Mouse (Mus musculus): ENCODE data around the gene Sema7a.

DNA sequence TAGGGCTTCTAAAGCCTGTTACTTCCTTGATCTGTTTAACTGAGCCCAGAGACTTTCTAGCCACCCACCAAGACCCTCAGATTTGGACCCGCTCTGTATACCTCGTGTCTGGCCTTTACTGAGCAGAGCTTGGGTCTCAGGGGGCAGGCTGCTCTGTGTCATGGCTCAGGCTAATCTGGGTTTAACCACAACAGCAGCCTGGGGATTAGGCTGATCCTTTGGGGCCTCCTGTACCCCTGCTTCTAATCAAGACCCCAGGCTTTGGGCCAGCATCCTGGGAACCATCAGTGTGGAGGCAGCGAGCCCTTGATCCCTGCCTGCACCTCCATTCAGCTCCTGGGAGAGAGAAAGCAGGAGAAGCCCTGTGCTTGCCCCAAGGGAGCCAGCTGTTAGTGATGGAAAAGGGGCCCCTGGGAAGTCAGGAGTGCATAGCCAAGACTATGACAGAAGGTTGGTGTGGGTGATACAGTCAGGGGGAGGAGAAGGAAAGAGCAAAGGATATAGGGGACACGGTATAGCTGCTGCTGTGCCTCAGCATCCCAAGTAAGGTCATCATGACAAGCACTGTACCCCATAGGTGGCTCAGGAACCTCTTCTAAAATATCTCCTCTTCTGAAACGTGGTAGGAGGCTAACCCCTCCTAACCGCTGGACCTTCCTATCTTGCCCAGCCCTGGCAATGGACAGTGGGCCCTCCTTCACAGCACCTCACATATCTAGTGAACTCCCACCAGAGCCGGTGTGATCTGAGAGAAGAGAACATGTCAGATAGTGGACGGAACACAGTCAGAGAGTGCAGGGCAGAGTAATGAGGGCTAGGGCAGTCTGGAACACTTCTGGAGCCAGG, 6.1 kb downstream of the Sema7a start:
- TF ChIP-seq CTCF (IDR thresholded peaks at IDR 0.05; ENCODE audit: low read depth, low read length) (no peak), POLR2A (IDR thresholded peaks at IDR 0.05; ENCODE audit: borderline replicate concordance, low read depth, low read length) (no peak)

Measured in bone marrow macrophage, adult 2 months (primary cell).